Mouse (Mus musculus) C2C12 (cell line): Measurements from ENCODE around the gene Bex3. TPM values are rescaled to one million over a fixed set of nuclear protein-coding genes. Genes with fewer than 3 reads are reported as not detected.

ENCODE experiments used
- H3K27me3 ChIP-seq: one replicate; pipeline ENCODE4 v1.6.1; 2011; ENCODE audit not compliant: control insufficient read depth, insufficient read depth, insufficient read length
- H3K36me3 ChIP-seq: one replicate; pipeline ENCODE4 v1.6.1; 2011; ENCODE audit not compliant: control insufficient read depth, insufficient read depth
- H3K4me3 ChIP-seq: one replicate; pipeline ENCODE4 v1.5.1; 2011; ENCODE audit warnings: mild to moderate bottlenecking, control low read depth; ENCODE audit not compliant: poor library complexity, insufficient read depth, severe bottlenecking
- H3K79me2 ChIP-seq: one replicate; pipeline ENCODE4 v1.6.1; 2011; ENCODE audit not compliant: control insufficient read depth, insufficient read depth
- H3K79me3 ChIP-seq: one replicate; pipeline ENCODE4 v1.6.1; 2011; ENCODE audit warnings: low read depth, control low read depth
- H3ac ChIP-seq: one replicate; pipeline ENCODE3; 2011; ENCODE audit warnings: low read depth; ENCODE audit not compliant: control insufficient read depth, insufficient read length
- CEBPB ChIP-seq: IDR thresholded peaks from one replicate; pipeline ENCODE4 v1.6.1; 2011; ENCODE audit warnings: low read depth, mild to moderate bottlenecking, control low read depth, moderate library complexity
- CTCF ChIP-seq: IDR thresholded peaks from one replicate; pipeline ENCODE4 v1.5.1; 2011; ENCODE audit not compliant: control insufficient read depth, insufficient read depth, insufficient read length
- FOSL1 ChIP-seq: IDR thresholded peaks from one replicate; pipeline ENCODE4 v1.8.0; 2011; ENCODE audit warnings: mild to moderate bottlenecking, low read length; ENCODE audit not compliant: poor library complexity, insufficient read depth, severe bottlenecking
- MAX ChIP-seq: IDR thresholded peaks from one replicate; pipeline ENCODE4 v1.6.1; 2011; ENCODE audit warnings: mild to moderate bottlenecking, control low read depth
- MYOD1 ChIP-seq: IDR thresholded peaks from one replicate; pipeline ENCODE4 v1.6.1; 2011; ENCODE audit warnings: low read depth; ENCODE audit not compliant: control insufficient read depth, insufficient read length
- MYOG ChIP-seq: IDR thresholded peaks from one replicate; pipeline ENCODE4 v1.6.1; 2011; ENCODE audit not compliant: control insufficient read depth, insufficient read length; ENCODE audit errors: extremely low read depth
- USF1 ChIP-seq: IDR thresholded peaks from one replicate; pipeline ENCODE4 v1.6.1; 2011; ENCODE audit warnings: low read depth, mild to moderate bottlenecking, control low read depth, moderate library complexity
- polyA plus RNA-seq: library from polyadenylated mRNA; unstranded; fragments of >200 nt; fragmentation: generic; extraction: Trizol; gene quantifications from one replicate; pipeline ENCODE4 v1.2.1, GENCODE M21; 2012; ENCODE audit warnings: missing spikeins

The Bex3 gene
- polyA plus RNA-seq, 1 experiment = 242 TPM

- no peaks in the 10 kb centered on the region for H3K36me3 ChIP-seq
- TF ChIP-seq CEBPB = no peak
- TF ChIP-seq USF1 = no peak
- TF ChIP-seq FOSL1 = no peak
- no peaks in the 10 kb centered on the region for H3K79me3 ChIP-seq
- no peaks in the 10 kb centered on the region for H3K27me3 ChIP-seq
- no peak overlapping the region for H3K4me3 ChIP-seq
- no peaks in the 10 kb centered on the region for H3K79me2 ChIP-seq
- H3ac ChIP-seq = no peak overlapping the region
These were observed 4.5 kb downstream of the Bex3 start for GRCm38 (mm10) chrX:136274542-136274941.

- Histone ChIP-seq H3K36me3 (no peaks in the 10 kb centered on the region), H3K27me3 (no peaks in the 10 kb centered on the region), H3ac (no peak overlapping the region), H3K79me3 (no peaks in the 10 kb centered on the region), H3K4me3 (no peak overlapping the region), H3K79me2 (no peaks in the 10 kb centered on the region)
- TF ChIP-seq MYOD1 = no peak
- no peak for TF ChIP-seq CEBPB
- TF ChIP-seq CTCF = no peak
- no peak for TF ChIP-seq FOSL1
- TF ChIP-seq MAX = no peak
- no peak for TF ChIP-seq MYOG
- TF ChIP-seq USF1 = no peak
These were observed 5.3 kb downstream of the Bex3 start for GRCm38 (mm10) chrX:136275386-136275785.

- no peak overlapping the region for H3ac ChIP-seq
- H3K27me3 ChIP-seq = no peaks in the 10 kb centered on the region
- no peaks in the 10 kb centered on the region for H3K36me3 ChIP-seq
- H3K4me3 ChIP-seq = no peak overlapping the region
- no peaks in the 10 kb centered on the region for H3K79me2 ChIP-seq
- H3K79me3 ChIP-seq = no peaks in the 10 kb centered on the region
- TF ChIP-seq MAX = no peak
- TF ChIP-seq CTCF = no peak
- no peak for TF ChIP-seq MYOD1
- no peak for TF ChIP-seq USF1
These were observed 7.5 kb downstream of the Bex3 start for GRCm38 (mm10) chrX:136277577-136277976.

- H3K79me2 ChIP-seq = no peaks in the 10 kb centered on the region
- no peak overlapping the region for H3K4me3 ChIP-seq
- H3K27me3 ChIP-seq = no peaks in the 10 kb centered on the region
- TF ChIP-seq FOSL1 (no peak), MAX (no peak), CTCF (no peak), USF1 (no peak), MYOG (no peak), CEBPB (no peak), MYOD1 (no peak)
- H3K36me3 ChIP-seq = no peaks in the 10 kb centered on the region
- H3K79me3 ChIP-seq = no peaks in the 10 kb centered on the region
- no peak overlapping the region for H3ac ChIP-seq
These were observed 8.3 kb downstream of the Bex3 start for GRCm38 (mm10) chrX:136278401-136278800.

GRCm38 (mm10) chrX:136279410-136279809 is 9.4 kb downstream of the Bex3 start:
- Histone ChIP-seq H3K79me3 (no peaks in the 10 kb centered on the region), H3ac (no peak overlapping the region), H3K79me2 (no peaks in the 10 kb centered on the region), H3K27me3 (no peaks in the 10 kb centered on the region), H3K4me3 (no peak overlapping the region), H3K36me3 (no peaks in the 10 kb centered on the region)
- TF ChIP-seq MYOG (no peak), FOSL1 (no peak)

- Histone ChIP-seq H3K27me3 (no peaks in the 10 kb centered on the region), H3K4me3 (no peak overlapping the region), H3K79me3 (no peaks in the 10 kb centered on the region), H3K79me2 (no peaks in the 10 kb centered on the region), H3K36me3 (no peaks in the 10 kb centered on the region), H3ac (no peak overlapping the region)
- no peak for TF ChIP-seq MAX
- TF ChIP-seq USF1 = no peak
- no peak for TF ChIP-seq FOSL1
- no peak for TF ChIP-seq MYOD1
- no peak for TF ChIP-seq CTCF
- no peak for TF ChIP-seq CEBPB
- no peak for TF ChIP-seq MYOG
These were observed 20.8 kb downstream of the Bex3 start for GRCm38 (mm10) chrX:136290817-136291281.
